Mouse (Mus musculus): ENCODE data around the gene Clvs2. TPM values are rescaled to one million over a fixed set of nuclear protein-coding genes. Genes with fewer than 3 reads are reported as not detected.

Clvs2 gene
- 1 to 10 TPM in 1 of 2 experiments, under 1 TPM in 1; 0.68 to 1.1 TPM for total RNA-seq (2021)
- long read RNA-seq, experiment 1 = 0 reads
- long read RNA-seq, experiment 2 = 0 reads

- DNase-seq (ENCODE audit: low spot score in 2 of 2) = no peak
These were observed at the start of gene Clvs2 for GRCm38 (mm10) chr10:33624131-33624879. TSS of gene Clvs2 (minus strand) at chr10:33624769.

DNA sequence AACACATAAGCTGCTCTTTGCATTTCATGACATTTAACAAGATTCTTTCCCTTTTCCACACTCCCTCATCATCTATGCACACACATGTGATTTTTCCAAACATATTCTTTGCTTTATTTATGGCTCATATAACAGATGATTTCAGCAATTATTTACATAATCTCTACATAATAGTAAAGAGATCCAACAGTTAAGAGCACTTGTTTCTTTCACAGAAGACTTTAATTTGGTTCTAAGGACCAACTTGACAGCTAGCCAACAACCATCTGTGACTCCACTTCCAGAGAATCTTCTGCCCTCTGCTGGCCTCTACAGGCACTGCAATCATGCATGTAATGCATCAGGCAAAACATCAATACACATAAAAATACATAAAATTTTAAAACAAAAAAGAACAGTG lies 28.6 kb upstream of the Clvs2 start:
- DNase-seq (ENCODE audit: low spot score in 2 of 2) = peak in 1 of 2 experiments; percentile 50

GRCm38 (mm10) chr10:33623577-33623991 lies 985 bp downstream of the Clvs2 start:
- DNase-seq (ENCODE audit: low spot score in 2 of 2) = no peak

DNA sequence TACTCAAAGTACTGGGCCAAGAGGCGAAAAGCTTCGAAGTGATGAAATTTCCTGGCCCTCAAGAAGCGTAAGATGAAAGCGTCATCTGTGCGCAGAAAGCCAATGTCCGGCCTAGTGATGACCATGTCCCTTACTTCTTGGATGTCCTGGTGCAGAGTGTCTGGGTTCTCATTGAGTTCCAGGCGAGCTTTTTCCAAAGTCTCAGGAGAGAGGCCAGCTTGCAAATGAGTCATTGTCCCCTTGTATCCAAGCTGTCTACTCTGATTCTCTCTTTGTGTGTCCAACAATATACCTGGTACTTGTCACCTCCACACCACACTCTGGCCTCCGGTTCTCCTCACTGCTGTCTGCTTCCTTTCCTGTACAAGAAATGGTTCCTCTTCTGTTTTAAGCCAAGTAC lies 1.9 kb downstream of the Clvs2 start:
- no peak for DNase-seq (ENCODE audit: low spot score in 2 of 2)

DNA sequence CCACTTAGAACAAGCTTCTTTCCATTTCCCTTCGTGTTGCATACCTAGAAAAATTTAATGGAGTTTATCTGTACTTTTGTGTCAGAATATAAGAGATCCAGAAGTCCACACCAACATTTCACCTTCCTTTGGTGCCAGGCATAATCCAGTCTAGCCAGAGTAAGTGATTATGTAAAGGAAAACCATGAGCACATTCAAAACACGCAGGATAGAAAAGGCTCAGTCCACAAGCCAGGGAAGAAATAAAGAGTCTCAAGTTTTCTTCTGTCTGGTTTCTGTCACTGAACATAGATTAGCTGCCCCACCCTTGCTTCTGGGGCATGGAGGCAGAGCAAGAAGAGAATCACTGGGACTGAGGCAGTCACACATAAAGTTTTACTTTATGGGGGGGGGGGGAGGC lies 8.4 kb downstream of the Clvs2 start:
- DNase-seq (ENCODE audit: low spot score in 2 of 2) = no peak

DNA sequence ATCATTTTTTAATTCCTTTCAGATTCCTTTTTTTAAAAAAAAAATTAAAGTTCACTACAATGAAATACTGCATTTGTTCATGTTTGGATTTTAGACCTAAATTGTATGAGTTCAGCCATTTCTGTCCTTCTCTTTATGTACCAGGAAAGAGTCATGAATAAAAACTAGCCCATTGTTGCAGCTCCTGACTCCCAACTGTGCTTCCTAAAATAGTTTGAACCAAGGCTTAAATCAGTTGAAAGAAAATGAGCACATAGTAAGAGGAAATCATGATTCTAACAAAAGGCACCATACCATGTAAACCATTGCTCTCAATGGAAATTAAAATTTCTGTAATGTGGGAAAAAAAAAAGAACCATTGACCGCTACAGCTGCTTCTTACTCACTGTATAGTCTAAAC lies 11.4 kb downstream of the Clvs2 start:
- DNase-seq (ENCODE audit: low spot score in 2 of 2) = no peak

- DNase-seq (ENCODE audit: low spot score in 2 of 2) = peak in 1 of 2 experiments; percentile 3
These were observed 31.8 kb downstream of the Clvs2 start for GRCm38 (mm10) chr10:33592732-33593131.

- DNase-seq (ENCODE audit: low spot score in 2 of 2) = no peak
These were observed 35.8 kb downstream of the Clvs2 start for GRCm38 (mm10) chr10:33588800-33589199.

GRCm38 (mm10) chr10:33587118-33587517 lies 37.5 kb downstream of the Clvs2 start:
- DNase-seq (ENCODE audit: low spot score in 2 of 2) = no peak

GRCm38 (mm10) chr10:33558081-33558480 lies 66.5 kb downstream of the Clvs2 start:
- DNase-seq (ENCODE audit: low spot score in 2 of 2) = no peak

DNA sequence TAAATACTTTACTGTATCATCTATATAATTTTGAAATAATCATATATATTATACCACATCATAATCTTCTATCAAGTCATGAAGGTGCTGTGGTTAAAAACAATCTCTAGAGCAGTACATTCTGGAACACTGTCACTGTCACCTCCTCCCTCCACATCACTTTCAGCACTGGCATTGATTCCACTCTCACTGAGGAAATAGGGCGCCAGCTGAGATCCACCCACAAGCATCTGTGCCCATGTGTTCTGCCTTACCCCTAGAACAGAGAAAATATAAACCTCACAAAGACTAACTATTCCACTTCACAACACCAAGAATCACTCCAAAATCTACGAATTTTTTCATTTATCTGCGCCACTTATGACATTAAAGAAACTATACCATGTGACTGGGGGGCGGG lies 84.2 kb downstream of the Clvs2 start:
- no peak for DNase-seq (ENCODE audit: low spot score in 2 of 2)

Other genes with a start within 250 kb of the Clvs2 start
- not detected for gene Sult3a2, start 161.9 kb upstream of the Clvs2 start, total RNA-seq (2021)
- gene Sult3a1, start 233.0 kb upstream of the Clvs2 start, total RNA-seq (2021) = not detected

All from adrenal gland, postnatal 4 days (tissue).